Mouse (Mus musculus) gastrocnemius, adult 18-20 months (tissue): ENCODE measurements at regions not wholly inside any gene's neighbourhood (a gene's known extent, or its start where the extent isn't known, plus 50 kb on each side); places are given as distances from the start of the nearest gene placed in this dataset.

Source experiments
- DNase-seq: peaks from one replicate; pipeline ENCODE4 v3.0.0; 2021; ENCODE audit warnings: low spot score

DNA sequence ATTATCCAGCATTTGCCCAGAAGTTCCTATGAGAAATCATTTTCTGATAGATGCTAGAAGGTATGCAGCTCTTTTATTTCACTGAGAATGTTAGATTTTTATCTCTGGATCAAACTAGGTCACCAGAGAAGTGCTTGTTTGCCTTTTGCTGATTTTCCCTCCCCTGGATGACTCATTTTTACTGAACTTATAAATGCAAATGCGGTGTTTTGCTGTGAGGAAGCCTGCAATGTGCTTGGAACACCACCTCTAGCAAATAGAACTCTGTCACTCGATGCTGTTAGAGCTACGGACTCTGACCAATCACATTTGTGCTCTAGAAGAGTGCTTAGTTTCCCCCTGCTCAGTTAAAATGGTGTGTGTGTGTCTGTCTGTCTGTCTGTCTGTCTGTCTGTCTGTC lies 257.2 kb downstream of the Fzd1 start:
- no peak for DNase-seq

DNA sequence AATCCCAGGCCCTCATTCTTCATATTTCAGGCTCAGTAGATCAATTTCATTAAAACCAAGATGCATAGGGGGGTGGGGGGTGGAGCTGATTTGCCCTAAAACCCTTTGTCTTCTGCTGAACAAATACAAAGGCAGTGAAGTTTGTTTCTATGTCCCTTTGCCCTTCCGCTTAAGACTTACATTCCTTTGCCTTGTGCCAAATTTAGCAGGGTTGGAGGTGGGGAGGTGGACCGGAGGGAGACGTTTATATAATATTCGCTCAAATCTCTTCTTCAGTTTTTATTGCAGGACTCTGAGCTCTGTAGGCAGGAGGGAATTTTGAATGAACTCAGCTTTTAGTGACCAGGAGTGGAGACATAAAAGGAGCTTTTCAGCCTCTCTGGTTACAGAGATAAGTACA lies 258.8 kb downstream of the Fzd1 start:
- DNase-seq: no peak

DNA sequence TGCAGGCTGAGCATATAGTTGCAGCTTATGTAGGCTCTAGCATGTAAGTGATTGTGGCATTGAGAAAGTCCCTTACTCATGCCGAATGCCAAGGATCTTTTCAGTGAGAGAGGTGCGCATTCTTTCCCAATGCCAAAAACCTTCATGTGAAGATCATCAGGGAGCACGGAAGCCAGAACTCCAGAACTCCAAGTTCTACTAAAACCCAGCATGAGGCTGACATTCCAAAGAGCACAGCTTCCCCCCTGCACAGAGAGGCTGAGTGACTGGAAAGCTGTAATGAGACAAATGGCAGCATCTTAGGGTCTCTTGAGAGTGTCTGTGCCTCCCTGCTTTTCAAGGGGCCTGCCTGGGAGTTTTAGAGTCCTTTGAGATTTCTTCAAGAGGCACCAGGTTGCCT lies 259.4 kb downstream of the Fzd1 start:
- no peak for DNase-seq

DNA sequence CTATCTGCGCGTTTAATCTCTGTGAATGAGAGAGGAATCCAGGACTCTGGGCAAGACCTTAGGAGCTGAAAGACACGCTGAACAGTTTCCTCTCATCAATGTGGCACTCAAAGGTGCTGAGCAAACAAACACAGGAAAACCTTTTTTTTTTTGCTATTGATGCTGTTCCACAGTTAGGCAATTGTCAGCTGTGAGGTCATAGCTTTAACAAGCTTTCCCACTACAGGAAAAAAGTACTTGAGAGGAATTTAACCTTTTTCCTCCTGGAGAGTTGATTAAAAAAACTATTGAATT lies 261.0 kb downstream of the Fzd1 start:
- no peak for DNase-seq

DNA sequence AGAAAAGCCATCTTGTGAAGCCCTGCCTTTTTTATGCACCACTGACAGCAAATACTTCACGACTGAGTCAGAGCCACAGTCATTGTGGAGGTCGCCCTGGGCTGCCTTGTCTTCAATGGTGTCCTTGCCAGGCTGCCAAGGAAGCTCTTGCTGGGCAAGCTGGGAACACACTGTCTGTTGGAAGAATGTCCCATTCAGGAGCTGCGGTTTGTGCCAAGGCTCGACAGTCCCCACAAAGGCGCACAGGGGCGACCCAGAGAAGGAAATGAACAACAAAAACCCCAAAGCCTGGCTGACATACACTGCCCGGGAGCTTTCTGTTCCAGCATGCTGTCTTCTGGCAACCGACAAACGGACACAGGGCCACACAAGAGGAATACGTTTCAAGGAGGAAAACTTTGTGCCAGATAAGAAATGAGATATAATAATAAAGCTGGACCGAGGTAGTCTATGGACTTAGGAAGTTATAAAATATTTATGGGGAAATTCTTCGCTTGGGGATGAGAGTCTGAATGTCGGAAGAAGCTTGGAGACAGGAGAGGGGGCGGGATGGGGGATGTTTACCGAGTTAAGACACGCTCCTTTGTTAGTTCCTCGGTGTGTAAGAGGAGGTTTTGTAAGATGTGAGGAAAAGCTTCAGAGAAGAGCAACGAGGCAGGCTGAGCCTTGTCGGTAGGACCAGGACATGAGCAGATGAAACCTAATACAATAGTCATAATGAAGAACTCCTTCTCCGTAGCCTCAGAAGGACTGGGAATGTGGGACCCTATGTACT lies 261.5 kb downstream of the Fzd1 start:
- DNase-seq: peak; percentile 17

DNA sequence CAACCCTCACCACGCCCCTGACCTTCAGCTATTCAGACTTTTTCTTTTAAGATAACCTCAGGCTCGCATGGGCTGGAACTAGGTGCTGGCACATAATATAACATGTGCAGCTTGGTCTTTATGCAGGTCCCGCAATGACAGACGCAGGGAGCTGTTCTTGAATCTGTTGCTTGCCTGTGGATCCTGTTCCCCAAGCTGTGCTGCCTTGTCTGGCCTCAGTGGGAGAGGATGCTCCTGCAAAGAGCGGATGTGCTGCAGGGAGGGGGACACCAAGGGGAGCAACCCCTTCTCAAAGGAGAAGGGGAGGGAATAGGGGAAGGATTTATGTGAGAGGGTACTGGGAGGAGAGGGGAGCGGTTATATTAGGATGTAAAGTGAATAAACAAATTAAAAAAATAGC lies 262.4 kb downstream of the Fzd1 start:
- no peak for DNase-seq

DNA sequence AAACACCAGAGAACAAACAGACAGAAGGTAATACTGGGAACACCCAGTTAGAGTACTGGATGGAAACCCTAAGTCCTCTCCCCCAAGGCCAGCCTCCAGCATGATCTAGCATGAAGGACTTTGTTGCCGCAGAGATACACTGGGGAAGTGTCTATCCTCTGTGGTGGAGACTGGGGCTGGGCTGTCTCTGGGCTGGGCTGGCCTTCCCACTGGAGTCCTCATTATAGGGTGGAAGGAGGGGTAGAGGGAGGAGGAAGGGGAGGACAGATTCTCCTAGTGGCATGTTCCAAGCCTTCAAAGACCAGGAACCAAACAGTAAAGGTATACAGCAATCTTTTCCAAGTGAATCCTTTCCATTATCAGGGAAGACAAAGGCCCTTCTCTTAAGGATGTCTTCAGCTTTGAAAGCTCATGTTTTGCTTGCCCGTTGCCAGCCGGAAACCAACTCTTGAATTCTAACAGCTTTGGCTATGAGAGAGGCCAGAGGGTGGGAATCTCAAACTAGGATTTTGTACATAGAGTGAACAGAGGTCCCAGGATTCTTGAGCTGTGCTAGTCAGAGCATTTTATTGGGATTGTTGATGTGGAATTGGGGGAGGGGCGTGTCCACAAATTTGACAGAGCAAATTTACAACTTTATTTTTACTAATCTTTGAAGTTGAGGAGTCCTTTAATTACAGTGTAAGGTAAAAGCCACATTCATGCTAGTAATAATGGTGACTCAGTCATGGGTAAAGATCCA lies 271.3 kb downstream of the Fzd1 start:
- DNase-seq: no peak

DNA sequence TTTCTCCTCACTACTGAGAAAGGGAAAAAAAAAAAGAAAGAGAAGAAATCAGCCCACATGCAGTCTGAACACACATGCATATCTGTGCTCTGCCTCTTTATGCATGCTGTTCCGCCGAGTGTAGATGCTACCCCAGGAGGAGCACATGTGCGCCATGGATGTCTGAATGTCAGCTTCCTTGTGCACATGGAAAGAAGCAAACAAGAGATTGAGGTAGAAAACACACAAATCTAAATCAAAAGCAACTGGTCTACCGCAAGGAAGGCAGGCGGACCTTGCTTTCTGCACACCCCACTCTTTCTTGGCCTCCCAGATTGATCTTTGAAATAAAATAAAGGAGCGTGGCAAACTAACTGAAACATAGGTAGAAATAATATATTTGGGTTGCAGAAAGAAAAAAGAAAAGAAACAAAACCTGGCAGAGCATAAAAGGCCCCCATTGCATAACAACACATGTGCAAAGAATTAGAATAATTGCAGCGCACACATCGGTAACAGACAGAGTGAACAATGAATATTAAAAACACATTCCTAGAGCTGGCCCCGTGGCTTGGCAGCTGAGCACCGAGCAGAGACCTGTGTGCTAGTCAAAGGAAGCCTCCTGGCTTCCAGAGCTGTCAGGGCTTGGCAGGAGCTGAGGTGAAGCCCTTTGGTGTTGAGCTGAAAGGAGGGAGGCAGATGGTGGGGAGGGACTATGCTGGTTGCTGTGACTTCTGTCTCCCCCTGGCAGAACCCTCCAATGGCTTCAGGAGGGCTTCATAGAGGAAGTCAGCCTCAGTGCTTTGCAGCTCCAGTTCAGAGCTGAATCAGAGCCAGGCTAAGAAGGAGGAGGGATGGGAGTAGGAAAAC lies 272.1 kb downstream of the Fzd1 start:
- peak; percentile 5 for DNase-seq

DNA sequence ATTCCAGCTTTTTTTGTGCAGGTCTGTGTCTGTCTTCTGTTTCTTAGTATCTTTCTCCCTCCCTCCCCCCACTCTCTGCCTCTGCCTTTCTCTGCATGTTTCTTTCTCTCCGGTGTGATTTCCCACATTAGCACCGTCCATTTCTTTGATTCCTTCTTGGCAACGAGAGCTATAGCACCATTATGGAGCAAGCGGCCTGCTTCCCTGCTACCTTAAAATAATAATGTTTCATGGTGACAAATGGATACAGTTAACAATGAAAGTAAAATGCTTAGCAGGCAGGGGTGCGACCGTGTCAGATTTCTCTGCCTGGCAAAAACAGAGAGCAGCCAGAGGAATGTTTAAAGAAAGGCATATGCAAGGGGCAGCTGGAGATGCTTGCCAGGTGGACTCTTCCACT lies 273.1 kb downstream of the Fzd1 start:
- no peak for DNase-seq

DNA sequence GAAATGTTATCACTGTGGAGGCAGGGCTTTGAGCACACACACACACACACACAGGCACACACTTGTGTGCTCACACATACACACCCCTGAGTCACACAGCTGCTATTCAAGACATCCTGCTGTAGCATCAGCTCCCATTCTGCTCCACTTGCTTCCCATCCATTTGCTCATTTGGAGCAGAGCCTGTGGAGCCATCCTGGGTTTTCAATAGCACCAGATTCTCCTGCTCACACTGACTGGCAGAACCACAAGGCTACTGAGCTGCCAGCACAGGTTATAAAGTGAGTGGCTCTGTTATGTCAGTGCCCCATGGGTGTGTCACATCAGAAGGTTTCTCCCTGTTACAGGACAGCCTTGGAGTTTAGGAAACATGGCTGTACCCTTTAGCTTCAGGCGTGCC lies 273.7 kb downstream of the Fzd1 start:
- no peak for DNase-seq

DNA sequence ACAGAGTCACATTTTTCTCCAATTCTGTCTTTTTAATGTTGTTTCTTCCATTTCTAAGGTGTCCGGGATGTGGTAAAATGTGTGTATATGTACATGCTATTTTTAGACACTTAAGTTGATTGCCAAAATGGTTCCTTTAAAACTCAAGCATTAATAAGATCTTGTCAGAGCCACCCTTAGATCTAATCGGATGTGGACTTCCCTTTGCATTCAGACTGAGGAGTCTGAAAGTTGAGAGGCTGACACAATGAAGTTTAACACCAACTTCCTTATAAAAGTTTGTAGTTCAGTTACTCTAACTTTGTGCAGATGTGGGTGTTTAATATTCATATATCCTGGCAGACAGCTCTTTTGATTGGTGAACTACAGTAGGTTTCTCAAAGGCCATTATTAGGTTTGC lies 282.1 kb downstream of the Mterf1b start:
- DNase-seq: no peak
